Mouse (Mus musculus) forebrain, embryonic 11.5 days (tissue): ENCODE measurements at regions not wholly inside any gene's neighbourhood (a gene's known extent, or its start where the extent isn't known, plus 50 kb on each side); places are given as distances from the start of the nearest gene placed in this dataset.

Experiments
- ATAC-seq: fragments of 200-750 bp; cut with Nextera tagmentation; replicated peaks from 2 replicates; pipeline ENCODE4 v1.8.0; 2017; ENCODE audit warnings: moderate TSS enrichment; ENCODE audit not compliant: low FRiP score
- DNase-seq: peaks from one replicate; pipeline ENCODE4 v3.0.0-alpha.2; 2017; ENCODE audit warnings: low spot score
- H3K27ac ChIP-seq: fragments of 300-500 bp; sonication (generic); 2 replicates; pipeline ENCODE4 v1.5.1; 2014; ENCODE audit warnings: low read depth, low read length
- H3K27me3 ChIP-seq: fragments of 300-500 bp; sonication (generic); 2 replicates; pipeline ENCODE4 v1.6.1; 2014; ENCODE audit warnings: mild to moderate bottlenecking, low read length, mixed read lengths; ENCODE audit not compliant: control insufficient read depth, insufficient read depth
- H3K36me3 ChIP-seq: fragments of 300-500 bp; sonication (generic); 2 replicates; pipeline ENCODE4 v1.6.1; 2014; ENCODE audit warnings: mild to moderate bottlenecking, low read length, moderate library complexity, mixed read lengths; ENCODE audit not compliant: control insufficient read depth, insufficient read depth
- H3K4me1 ChIP-seq: fragments of 300-500 bp; sonication (generic); replicated peaks from 2 replicates; pipeline ENCODE4 v1.6.1; 2014; ENCODE audit warnings: low read length, mixed read lengths; ENCODE audit not compliant: control insufficient read depth, insufficient read depth
- H3K4me2 ChIP-seq: fragments of 300-500 bp; sonication (generic); 2 replicates; pipeline ENCODE4 v1.6.1; 2014; ENCODE audit warnings: low read depth, mild to moderate bottlenecking, low read length, moderate library complexity, mixed read lengths; ENCODE audit not compliant: severe bottlenecking
- H3K4me3 ChIP-seq: fragments of 300-500 bp; sonication (generic); 2 replicates; pipeline ENCODE4 v1.5.1; 2014; ENCODE audit warnings: low read depth, low read length
- H3K9ac ChIP-seq: fragments of 300-500 bp; sonication (generic); 2 replicates; pipeline ENCODE4 v1.6.1; 2014; ENCODE audit warnings: low read length
- H3K9me3 ChIP-seq: fragments of 300-500 bp; sonication (generic); 2 replicates; pipeline ENCODE4 v1.6.1; 2016; ENCODE audit warnings: low read length, mixed read lengths; ENCODE audit not compliant: control insufficient read depth
- WGBS: fragments of 180-500 bp; shearing (Covaris S2); extraction: QIAGEN DNeasy Blood & Tissue Kit; methylation state at CpG from one replicate; pipeline ENCODE4 v1.1.7; 2014; 5-methylcytosine and 5-hydroxymethylcytosine counted together

- DNase-seq: no peak
- Histone ChIP-seq H3K27ac (no peak overlapping the region), H3K4me2 (no peak overlapping the region), H3K4me3 (no peak overlapping the region), H3K27me3 (no peaks in the 10 kb centered on the region), H3K4me1 (no peaks in the 10 kb centered on the region), H3K9ac (no peak overlapping the region), H3K36me3 (no peaks in the 10 kb centered on the region), H3K9me3 (no peaks in the 10 kb centered on the region)
- 87% methylated on average over 5 of the region's 5 CpGs for WGBS
- no peak for ATAC-seq
Observed at GRCm38 (mm10) chr16:58029674-58030073, 275.1 kb upstream of the Col8a1 start.

GRCm38 (mm10) chr16:58068654-58069271 is 314.2 kb upstream of the Col8a1 start:
- Histone ChIP-seq H3K27me3 (no peaks in the 10 kb centered on the region), H3K36me3 (no peaks in the 10 kb centered on the region), H3K9ac (no peak overlapping the region), H3K27ac (no peak overlapping the region), H3K4me2 (no peak overlapping the region), H3K9me3 (no peaks in the 10 kb centered on the region), H3K4me1 (no peaks in the 10 kb centered on the region), H3K4me3 (no peak overlapping the region)
- 83% methylated on average over 3 of the region's 3 CpGs for WGBS
- ATAC-seq (no peak), DNase-seq (no peak)

GRCm38 (mm10) chr16:58072441-58072840 is 317.9 kb upstream of the Col8a1 start:
- H3K27me3 ChIP-seq: no peaks in the 10 kb centered on the region
- H3K36me3 ChIP-seq: no peaks in the 10 kb centered on the region
- H3K4me2 ChIP-seq: no peak overlapping the region
- no peaks in the 10 kb centered on the region for H3K4me1 ChIP-seq
- H3K9me3 ChIP-seq: no peaks in the 10 kb centered on the region
- DNase-seq: no peak
- ATAC-seq: no peak
- WGBS: 81% methylated on average over 3 of the region's 3 CpGs
- H3K27ac ChIP-seq: no peak overlapping the region
- H3K9ac ChIP-seq: no peak overlapping the region
- no peak overlapping the region for H3K4me3 ChIP-seq

- no peaks in the 10 kb centered on the region for H3K4me1 ChIP-seq
- no peak for ATAC-seq
Observed at GRCm38 (mm10) chr16:58100351-58100750, 307.9 kb upstream of the Dcbld2 start.

GRCm38 (mm10) chr16:58110452-58110851 is 297.8 kb upstream of the Dcbld2 start:
- DNase-seq (no peak), ATAC-seq (no peak)
- H3K9me3 ChIP-seq: no peaks in the 10 kb centered on the region
- no peak overlapping the region for H3K4me2 ChIP-seq
- no peaks in the 10 kb centered on the region for H3K36me3 ChIP-seq
- 90% methylated on average over 1 of the region's 1 CpGs for WGBS
- no peak overlapping the region for H3K27ac ChIP-seq
- no peaks in the 10 kb centered on the region for H3K4me1 ChIP-seq
- H3K4me3 ChIP-seq: no peak overlapping the region
- no peaks in the 10 kb centered on the region for H3K27me3 ChIP-seq
- H3K9ac ChIP-seq: no peak overlapping the region

More at GRCm38 (mm10) chr16:58100351-58100750, 307.9 kb upstream of the Dcbld2 start:
- Histone ChIP-seq H3K9me3 (no peaks in the 10 kb centered on the region), H3K4me2 (no peak overlapping the region), H3K27ac (no peak overlapping the region), H3K9ac (no peak overlapping the region), H3K36me3 (no peaks in the 10 kb centered on the region), H3K4me3 (no peak overlapping the region), H3K27me3 (no peaks in the 10 kb centered on the region)
- WGBS: 59% methylated on average over 4 of the region's 4 CpGs
- no peak for DNase-seq

GRCm38 (mm10) chr16:58126086-58126485 is 282.2 kb upstream of the Dcbld2 start:
- H3K9me3 ChIP-seq: no peaks in the 10 kb centered on the region
- no peaks in the 10 kb centered on the region for H3K27me3 ChIP-seq
- H3K4me2 ChIP-seq: no peak overlapping the region
- WGBS: 72% methylated on average over 1 of the region's 1 CpGs
- H3K27ac ChIP-seq: no peak overlapping the region
- no peak overlapping the region for H3K9ac ChIP-seq
- ATAC-seq: no peak
- no peaks in the 10 kb centered on the region for H3K36me3 ChIP-seq
- no peak for DNase-seq
- no peaks in the 10 kb centered on the region for H3K4me1 ChIP-seq
- no peak overlapping the region for H3K4me3 ChIP-seq

GRCm38 (mm10) chr16:58136144-58136905 is 271.9 kb upstream of the Dcbld2 start:
- 68% methylated on average over 12 of the region's 12 CpGs for WGBS

GRCm38 (mm10) chr16:58136979-58137378 is 271.3 kb upstream of the Dcbld2 start:
- no peaks in the 10 kb centered on the region for H3K9me3 ChIP-seq
- H3K9ac ChIP-seq: no peak overlapping the region
- no peak overlapping the region for H3K4me3 ChIP-seq
- H3K27me3 ChIP-seq: no peaks in the 10 kb centered on the region
- 88% methylated on average over 7 of the region's 7 CpGs for WGBS
- ATAC-seq (no peak), DNase-seq (no peak)
- H3K4me2 ChIP-seq: no peak overlapping the region
- H3K27ac ChIP-seq: no peak overlapping the region
- H3K4me1 ChIP-seq: no peaks in the 10 kb centered on the region
- no peaks in the 10 kb centered on the region for H3K36me3 ChIP-seq

More at GRCm38 (mm10) chr16:58136144-58136905, 271.9 kb upstream of the Dcbld2 start:
- no peaks in the 10 kb centered on the region for H3K4me1 ChIP-seq
- H3K27me3 ChIP-seq: no peaks in the 10 kb centered on the region
- H3K4me2 ChIP-seq: no peak overlapping the region
- 0 out of 2 replicates have a peak, but pooled peaks have one; percentile 33 for ATAC-seq
- H3K9ac ChIP-seq: no peak overlapping the region
- no peak for DNase-seq
- no peak overlapping the region for H3K27ac ChIP-seq
- no peaks in the 10 kb centered on the region for H3K9me3 ChIP-seq
- H3K4me3 ChIP-seq: no peak overlapping the region
- H3K36me3 ChIP-seq: no peaks in the 10 kb centered on the region
